Mouse (Mus musculus): ENCODE results near the gene Mtrf1l. TPM values are rescaled to one million over a fixed set of nuclear protein-coding genes. Genes with fewer than 3 reads are reported as not detected.
A peak's percentile ranks its signal among the peaks of the same experiment; 100 is the strongest.

Mtrf1l gene
- polyA plus RNA-seq (2015; fragmentation: Nextera tagmentation; extraction: Ambion mirVana): 13.1 and 13.3 TPM in 2 replicates

GRCm38 (mm10) chr10:5823740-5824491 lies at the start of gene Mtrf1l:
Mtrf1l (minus strand) TSS chr10:5823910.
- WGBS: under 1% methylated on average over 47 of the region's 47 CpGs
- Histone ChIP-seq H3K4me1 (replicated peaks; ENCODE audit: insufficient read depth, low read length) (peaks cover 5% of the 10 kb centered on the region; the same call in 1 of the 2 replicates), H3K36me3 (ENCODE audit: insufficient read depth, low read length) (peaks cover 6% of the 10 kb centered on the region; the same call in 1 of the 2 replicates), H3K27ac (peak within 1 kb of the TSS; percentile 98), H3K27me3 (ENCODE audit: insufficient read depth, low read length) (no peaks in the 10 kb centered on the region), H3K9ac (ENCODE audit: low read depth, low read length) (peak within 1 kb of the TSS; percentile 88), H3K4me3 (replicated peaks; ENCODE audit: low read depth, low read length) (peak within 1 kb of the TSS; percentile 88), H3K9me3 (replicated peaks; ENCODE audit: low read length) (no peaks in the 10 kb centered on the region), H3K4me2 (ENCODE audit: low read length) (peak within 1 kb of the TSS; percentile 68)
- peak; percentile 96 for ATAC-seq (replicated peaks; ENCODE audit: low FRiP score, low read depth)
- peak; percentile 53 for TF ChIP-seq CTCF (IDR thresholded peaks at IDR 0.05; ENCODE audit: low read depth)
- DNase-seq (ENCODE audit: low spot score): peak; percentile 99

GRCm38 (mm10) chr10:5871081-5871480 lies 47.4 kb upstream of the Mtrf1l start:
- no peak for TF ChIP-seq CTCF (IDR thresholded peaks at IDR 0.05; ENCODE audit: low read depth)
- no peak for DNase-seq (ENCODE audit: low spot score)

GRCm38 (mm10) chr10:5867981-5868552 lies 44.4 kb upstream of the Mtrf1l start:
- H3K27me3 ChIP-seq (ENCODE audit: insufficient read depth, low read length): no peaks in the 10 kb centered on the region
- H3K4me2 ChIP-seq (ENCODE audit: low read length): no peak overlapping the region
- no peak for TF ChIP-seq CTCF (IDR thresholded peaks at IDR 0.05; ENCODE audit: low read depth)
- DNase-seq (ENCODE audit: low spot score) (no peak), ATAC-seq (replicated peaks; ENCODE audit: low FRiP score, low read depth) (no peak)
- no peak overlapping the region for H3K9ac ChIP-seq (ENCODE audit: low read depth, low read length)
- no peaks in the 10 kb centered on the region for H3K9me3 ChIP-seq (replicated peaks; ENCODE audit: low read length)
- H3K36me3 ChIP-seq (ENCODE audit: insufficient read depth, low read length): no peaks in the 10 kb centered on the region
- H3K4me1 ChIP-seq (replicated peaks; ENCODE audit: insufficient read depth, low read length): no peaks in the 10 kb centered on the region
- H3K27ac ChIP-seq: no peak overlapping the region
- H3K4me3 ChIP-seq (replicated peaks; ENCODE audit: low read depth, low read length): no peak overlapping the region
- WGBS: 69% methylated on average over 11 of the region's 11 CpGs

More at GRCm38 (mm10) chr10:5871081-5871480, 47.4 kb upstream of the Mtrf1l start:
- no peaks in the 10 kb centered on the region for H3K36me3 ChIP-seq (ENCODE audit: insufficient read depth, low read length)
- H3K27ac ChIP-seq: no peak overlapping the region
- H3K4me1 ChIP-seq (replicated peaks; ENCODE audit: insufficient read depth, low read length): no peaks in the 10 kb centered on the region
- H3K9me3 ChIP-seq (replicated peaks; ENCODE audit: low read length): no peaks in the 10 kb centered on the region
- H3K4me2 ChIP-seq (ENCODE audit: low read length): no peak overlapping the region
- no peak for ATAC-seq (replicated peaks; ENCODE audit: low FRiP score, low read depth)
- WGBS: 44% methylated on average over 4 of the region's 4 CpGs
- no peak overlapping the region for H3K9ac ChIP-seq (ENCODE audit: low read depth, low read length)
- no peaks in the 10 kb centered on the region for H3K27me3 ChIP-seq (ENCODE audit: insufficient read depth, low read length)
- no peak overlapping the region for H3K4me3 ChIP-seq (replicated peaks; ENCODE audit: low read depth, low read length)

GRCm38 (mm10) chr10:5865996-5866395 lies 42.3 kb upstream of the Mtrf1l start:
- 72% methylated on average over 2 of the region's 2 CpGs for WGBS
- Histone ChIP-seq H3K4me3 (replicated peaks; ENCODE audit: low read depth, low read length) (no peak overlapping the region), H3K9me3 (replicated peaks; ENCODE audit: low read length) (no peaks in the 10 kb centered on the region), H3K27ac (no peak overlapping the region), H3K27me3 (ENCODE audit: insufficient read depth, low read length) (no peaks in the 10 kb centered on the region), H3K4me2 (ENCODE audit: low read length) (no peak overlapping the region), H3K4me1 (replicated peaks; ENCODE audit: insufficient read depth, low read length) (no peaks in the 10 kb centered on the region), H3K36me3 (ENCODE audit: insufficient read depth, low read length) (no peaks in the 10 kb centered on the region), H3K9ac (ENCODE audit: low read depth, low read length) (no peak overlapping the region)
- peak; percentile 28; the same call in 1 of the 2 replicates for TF ChIP-seq CTCF (IDR thresholded peaks at IDR 0.05; ENCODE audit: low read depth)
- ATAC-seq (replicated peaks; ENCODE audit: low FRiP score, low read depth) (no peak), DNase-seq (ENCODE audit: low spot score) (peak; percentile 12)

GRCm38 (mm10) chr10:5862669-5863068 lies 39.0 kb upstream of the Mtrf1l start:
- H3K4me1 ChIP-seq (replicated peaks; ENCODE audit: insufficient read depth, low read length): no peaks in the 10 kb centered on the region
- no peak overlapping the region for H3K4me2 ChIP-seq (ENCODE audit: low read length)
- H3K27me3 ChIP-seq (ENCODE audit: insufficient read depth, low read length): no peaks in the 10 kb centered on the region
- TF ChIP-seq CTCF (IDR thresholded peaks at IDR 0.05; ENCODE audit: low read depth): no peak; the same call in 1 of the 2 replicates
- H3K9ac ChIP-seq (ENCODE audit: low read depth, low read length): no peak overlapping the region
- no peak for DNase-seq (ENCODE audit: low spot score)
- no peaks in the 10 kb centered on the region for H3K9me3 ChIP-seq (replicated peaks; ENCODE audit: low read length)
- no peak overlapping the region for H3K4me3 ChIP-seq (replicated peaks; ENCODE audit: low read depth, low read length)
- H3K36me3 ChIP-seq (ENCODE audit: insufficient read depth, low read length): no peaks in the 10 kb centered on the region
- H3K27ac ChIP-seq: no peak overlapping the region
- WGBS: 94% methylated on average over 3 of the region's 3 CpGs
- no peak for ATAC-seq (replicated peaks; ENCODE audit: low FRiP score, low read depth)

GRCm38 (mm10) chr10:5860849-5861248 lies 37.1 kb upstream of the Mtrf1l start:
- Histone ChIP-seq H3K4me1 (replicated peaks; ENCODE audit: insufficient read depth, low read length) (no peaks in the 10 kb centered on the region), H3K27me3 (ENCODE audit: insufficient read depth, low read length) (no peaks in the 10 kb centered on the region), H3K9ac (ENCODE audit: low read depth, low read length) (no peak overlapping the region), H3K27ac (no peak overlapping the region), H3K9me3 (replicated peaks; ENCODE audit: low read length) (no peaks in the 10 kb centered on the region), H3K4me2 (ENCODE audit: low read length) (no peak overlapping the region), H3K4me3 (replicated peaks; ENCODE audit: low read depth, low read length) (no peak overlapping the region), H3K36me3 (ENCODE audit: insufficient read depth, low read length) (no peaks in the 10 kb centered on the region)
- ATAC-seq (replicated peaks; ENCODE audit: low FRiP score, low read depth) (no peak), DNase-seq (ENCODE audit: low spot score) (no peak)
- TF ChIP-seq CTCF (IDR thresholded peaks at IDR 0.05; ENCODE audit: low read depth): no peak
- 80% methylated on average over 3 of the region's 3 CpGs for WGBS

Data from kidney, postnatal 0 days (tissue).